Mouse (Mus musculus) megakaryocyte, embryonic 14.5 days (primary cell): ENCODE measurements around the gene Cyp2w1.
"Not testable (repeated sequence)": the region's sequence is repeated elsewhere in the genome, so short reads cannot be mapped to it uniquely, and the experiment has no call there.

Experiments
- FLI1 ChIP-seq: IDR thresholded peaks from 2 replicates; pipeline ENCODE4 v1.6.1; 2012; ENCODE audit warnings: low read length, inconsistent platforms, mixed read lengths
- GATA1 ChIP-seq: IDR thresholded peaks from 3 replicates; pipeline ENCODE4 v1.6.1; 2012; ENCODE audit warnings: mixed read lengths, low read length, inconsistent platforms, borderline replicate concordance

- TF ChIP-seq GATA1, FLI1: not testable (repeated sequence)
These were observed 38.1 kb downstream of the Cyp2w1 start for GRCm38 (mm10) chr5:139390324-139391119.
